Mouse (Mus musculus) erythroblast, embryonic 14.5 days (primary cell): ENCODE results near the gene Elobl.

Experiments used
- GATA1 ChIP-seq: IDR thresholded peaks from 2 replicates; pipeline ENCODE4 v1.6.1; 2012; ENCODE audit warnings: low read length, inconsistent platforms, mixed read lengths
- TAL1 ChIP-seq: IDR thresholded peaks from 3 replicates; pipeline ENCODE4 v1.6.1; 2012; ENCODE audit warnings: low read length, inconsistent platforms, mixed read lengths

- TF ChIP-seq GATA1 (no peak), TAL1 (no peak)
Observed at GRCm38 (mm10) chr11:89001569-89001968, 34.8 kb upstream of the Elobl start.
